Mouse (Mus musculus): ENCODE results near the gene Gtf2h5. TPM values are rescaled to one million over a fixed set of nuclear protein-coding genes. Genes with fewer than 3 reads are reported as not detected.

Gene Gtf2h5
- polyA plus RNA-seq, 1 experiment from 2014 or later: 145 TPM

DNA sequence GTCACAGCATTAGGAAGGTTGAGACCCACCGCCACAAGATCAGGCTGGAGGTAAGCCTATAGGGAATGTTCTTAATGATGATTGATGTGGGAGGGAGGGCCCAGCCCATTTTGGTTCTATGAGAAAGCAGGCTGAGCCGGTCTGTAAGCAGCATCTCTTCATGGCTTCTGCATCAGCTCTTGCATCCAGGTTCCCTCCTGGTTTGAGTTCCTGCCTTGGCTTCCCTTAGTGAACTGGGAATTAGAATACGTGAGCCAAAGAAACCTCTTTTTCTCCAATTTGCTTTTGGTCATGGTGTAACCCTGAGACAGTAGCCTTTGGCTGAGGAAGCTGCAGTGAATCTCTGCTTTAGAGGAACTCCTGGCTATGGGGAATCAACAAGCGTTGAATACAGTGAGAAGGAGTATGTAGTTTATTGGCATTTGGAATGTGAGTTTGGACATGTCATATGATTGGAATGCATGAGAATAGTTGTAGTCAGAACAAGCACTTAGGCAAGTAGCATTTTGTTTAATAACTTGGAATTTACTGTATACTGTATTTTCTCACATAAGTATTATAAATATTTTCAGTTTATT lies 37.7 kb downstream of the Gtf2h5 start:
- WGBS: 72% methylated on average over 4 of the region's 4 CpGs
- Histone ChIP-seq H3K36me3 (ENCODE audit: control insufficient read depth, insufficient read depth) (peaks cover 8% of the 10 kb centered on the region), H3K9me3 (ENCODE audit: control insufficient read depth) (no peaks in the 10 kb centered on the region), H3K4me1 (replicated peaks; ENCODE audit: control insufficient read depth, insufficient read depth, low read length) (no peaks in the 10 kb centered on the region), H3K4me3 (ENCODE audit: low read depth, low read length) (no peak overlapping the region), H3K27me3 (replicated peaks; ENCODE audit: control insufficient read depth, insufficient read depth, low read length) (no peaks in the 10 kb centered on the region), H3K27ac (ENCODE audit: low read depth, low read length) (no peak overlapping the region), H3K9ac (ENCODE audit: low read depth, low read length) (no peak overlapping the region), H3K4me2 (replicated peaks; ENCODE audit: low read depth) (no peak overlapping the region)
- ATAC-seq: no peak
- no peak for TF ChIP-seq CTCF (IDR thresholded peaks at IDR 0.05; ENCODE audit: low read depth)

- no peak overlapping the region for H3K9ac ChIP-seq (ENCODE audit: low read depth, low read length)
- H3K36me3 ChIP-seq (ENCODE audit: control insufficient read depth, insufficient read depth): peaks cover 15% of the 10 kb centered on the region
- ATAC-seq: no peak
- H3K27ac ChIP-seq (ENCODE audit: low read depth, low read length): no peak overlapping the region
- WGBS: 79% methylated on average over 3 of the region's 3 CpGs
- TF ChIP-seq CTCF (IDR thresholded peaks at IDR 0.05; ENCODE audit: low read depth): no peak
- H3K27me3 ChIP-seq (replicated peaks; ENCODE audit: control insufficient read depth, insufficient read depth, low read length): no peaks in the 10 kb centered on the region
- no peaks in the 10 kb centered on the region for H3K4me1 ChIP-seq (replicated peaks; ENCODE audit: control insufficient read depth, insufficient read depth, low read length)
- no peak overlapping the region for H3K4me3 ChIP-seq (ENCODE audit: low read depth, low read length)
- H3K9me3 ChIP-seq (ENCODE audit: control insufficient read depth): no peaks in the 10 kb centered on the region
- H3K4me2 ChIP-seq (replicated peaks; ENCODE audit: low read depth): no peak overlapping the region
These were observed 38.3 kb downstream of the Gtf2h5 start for GRCm38 (mm10) chr17:6117917-6118316.

DNA sequence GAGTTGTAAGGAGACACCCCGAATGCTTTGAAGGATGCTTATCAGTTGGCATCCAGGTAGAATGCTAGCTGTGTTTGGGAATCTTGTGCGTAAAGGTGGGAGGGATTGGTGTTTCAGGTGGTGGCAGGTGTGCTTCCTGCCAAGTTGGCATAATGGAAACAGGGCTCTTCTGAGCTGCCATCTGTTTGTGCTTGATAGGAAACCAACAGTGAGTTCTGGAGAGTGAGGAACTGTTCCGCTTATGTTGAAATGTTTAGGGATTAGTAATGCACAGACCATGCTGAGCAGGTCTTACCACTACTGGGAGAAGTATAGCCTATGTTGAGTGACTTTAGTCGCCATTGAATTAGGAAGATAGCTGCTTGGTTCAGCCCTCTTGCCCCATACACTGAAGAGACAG lies 39.3 kb downstream of the Gtf2h5 start:
- Histone ChIP-seq H3K9me3 (ENCODE audit: control insufficient read depth) (no peaks in the 10 kb centered on the region), H3K27ac (ENCODE audit: low read depth, low read length) (no peak overlapping the region), H3K9ac (ENCODE audit: low read depth, low read length) (no peak overlapping the region), H3K36me3 (ENCODE audit: control insufficient read depth, insufficient read depth) (peaks cover 22% of the 10 kb centered on the region), H3K4me3 (ENCODE audit: low read depth, low read length) (no peak overlapping the region), H3K4me1 (replicated peaks; ENCODE audit: control insufficient read depth, insufficient read depth, low read length) (no peaks in the 10 kb centered on the region), H3K27me3 (replicated peaks; ENCODE audit: control insufficient read depth, insufficient read depth, low read length) (no peaks in the 10 kb centered on the region), H3K4me2 (replicated peaks; ENCODE audit: low read depth) (no peak overlapping the region)
- WGBS: 93% methylated on average over 4 of the region's 4 CpGs
- no peak for ATAC-seq
- TF ChIP-seq CTCF (IDR thresholded peaks at IDR 0.05; ENCODE audit: low read depth): no peak

DNA sequence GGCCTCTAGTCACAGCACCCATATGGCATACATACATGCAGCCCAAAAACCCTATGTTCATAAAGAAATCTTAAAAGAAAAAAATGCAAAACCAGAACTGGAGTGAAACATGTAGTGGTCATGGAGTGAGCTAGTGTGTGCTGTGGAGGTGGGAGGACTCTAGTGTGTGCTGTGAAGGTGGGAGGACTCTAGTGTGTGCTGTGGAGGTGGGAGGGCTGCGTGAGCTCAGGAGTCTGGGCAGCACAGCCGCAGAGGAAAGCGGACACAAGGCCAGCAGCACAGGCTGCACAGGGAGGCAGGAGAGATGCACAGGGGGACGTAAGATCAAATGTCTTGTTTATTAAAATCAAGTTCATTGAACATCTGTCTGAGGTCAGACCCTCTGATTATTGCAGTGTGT lies 44.2 kb downstream of the Gtf2h5 start:
- Histone ChIP-seq H3K36me3 (ENCODE audit: control insufficient read depth, insufficient read depth) (peaks cover 24% of the 10 kb centered on the region), H3K4me3 (ENCODE audit: low read depth, low read length) (no peak overlapping the region), H3K4me1 (replicated peaks; ENCODE audit: control insufficient read depth, insufficient read depth, low read length) (no peaks in the 10 kb centered on the region), H3K9ac (ENCODE audit: low read depth, low read length) (no peak overlapping the region), H3K27me3 (replicated peaks; ENCODE audit: control insufficient read depth, insufficient read depth, low read length) (no peaks in the 10 kb centered on the region), H3K9me3 (ENCODE audit: control insufficient read depth) (no peaks in the 10 kb centered on the region), H3K4me2 (replicated peaks; ENCODE audit: low read depth) (no peak overlapping the region), H3K27ac (ENCODE audit: low read depth, low read length) (no peak overlapping the region)
- 91% methylated on average over 4 of the region's 4 CpGs for WGBS
- no peak for TF ChIP-seq CTCF (IDR thresholded peaks at IDR 0.05; ENCODE audit: low read depth)
- ATAC-seq: no peak

- Histone ChIP-seq H3K4me3 (ENCODE audit: low read depth, low read length) (no peak overlapping the region), H3K27me3 (replicated peaks; ENCODE audit: control insufficient read depth, insufficient read depth, low read length) (no peaks in the 10 kb centered on the region), H3K9ac (ENCODE audit: low read depth, low read length) (no peak overlapping the region), H3K27ac (ENCODE audit: low read depth, low read length) (no peak overlapping the region), H3K36me3 (ENCODE audit: control insufficient read depth, insufficient read depth) (peaks cover 24% of the 10 kb centered on the region), H3K9me3 (ENCODE audit: control insufficient read depth) (no peaks in the 10 kb centered on the region), H3K4me1 (replicated peaks; ENCODE audit: control insufficient read depth, insufficient read depth, low read length) (no peaks in the 10 kb centered on the region), H3K4me2 (replicated peaks; ENCODE audit: low read depth) (no peak overlapping the region)
- 98% methylated on average over 3 of the region's 3 CpGs for WGBS
- ATAC-seq: no peak
- no peak for TF ChIP-seq CTCF (IDR thresholded peaks at IDR 0.05; ENCODE audit: low read depth)
These were observed 45.9 kb downstream of the Gtf2h5 start for GRCm38 (mm10) chr17:6125441-6125840.

- 42% methylated on average over 3 of the region's 3 CpGs for WGBS
- H3K9ac ChIP-seq (ENCODE audit: low read depth, low read length): no peak overlapping the region
- no peak overlapping the region for H3K27ac ChIP-seq (ENCODE audit: low read depth, low read length)
- H3K4me3 ChIP-seq (ENCODE audit: low read depth, low read length): no peak overlapping the region
- H3K4me2 ChIP-seq (replicated peaks; ENCODE audit: low read depth): no peak overlapping the region
- no peaks in the 10 kb centered on the region for H3K4me1 ChIP-seq (replicated peaks; ENCODE audit: control insufficient read depth, insufficient read depth, low read length)
- TF ChIP-seq CTCF (IDR thresholded peaks at IDR 0.05; ENCODE audit: low read depth): no peak
- no peak for ATAC-seq
- no peaks in the 10 kb centered on the region for H3K27me3 ChIP-seq (replicated peaks; ENCODE audit: control insufficient read depth, insufficient read depth, low read length)
- no peaks in the 10 kb centered on the region for H3K9me3 ChIP-seq (ENCODE audit: control insufficient read depth)
- peaks cover 13% of the 10 kb centered on the region for H3K36me3 ChIP-seq (ENCODE audit: control insufficient read depth, insufficient read depth)
These were observed 48.5 kb downstream of the Gtf2h5 start for GRCm38 (mm10) chr17:6128039-6128438.

- TF ChIP-seq CTCF (IDR thresholded peaks at IDR 0.05; ENCODE audit: low read depth): no peak
- Histone ChIP-seq H3K4me3 (ENCODE audit: low read depth, low read length) (no peak overlapping the region), H3K9me3 (ENCODE audit: control insufficient read depth) (no peaks in the 10 kb centered on the region), H3K4me2 (replicated peaks; ENCODE audit: low read depth) (no peak overlapping the region), H3K27ac (ENCODE audit: low read depth, low read length) (no peak overlapping the region), H3K9ac (ENCODE audit: low read depth, low read length) (no peak overlapping the region), H3K4me1 (replicated peaks; ENCODE audit: control insufficient read depth, insufficient read depth, low read length) (no peaks in the 10 kb centered on the region), H3K27me3 (replicated peaks; ENCODE audit: control insufficient read depth, insufficient read depth, low read length) (no peaks in the 10 kb centered on the region), H3K36me3 (ENCODE audit: control insufficient read depth, insufficient read depth) (peaks cover 4% of the 10 kb centered on the region; the same call in 1 of the 2 replicates)
- no peak for ATAC-seq
- WGBS: 86% methylated on average over 4 of the region's 4 CpGs
These were observed 49.8 kb downstream of the Gtf2h5 start for GRCm38 (mm10) chr17:6129361-6129760.
